Mouse (Mus musculus): ENCODE data around the gene Fth1.
"Not testable (repeated sequence)": the region's sequence is repeated elsewhere in the genome, so short reads cannot be mapped to it uniquely, and the experiment has no call there.

Gene Fth1

GRCm38 (mm10) chr19:9980258-9980657 lies at the start of gene Fth1:
Gene Fth1, plus strand, starts transcription at chr19:9980598.
- no peak for DNase-seq (ENCODE audit: low spot score in 2 of 2)

GRCm38 (mm10) chr19:9931167-9931607 lies 49.2 kb upstream of the Fth1 start:
- DNase-seq (ENCODE audit: low spot score in 2 of 2) = not testable (repeated sequence)

DNA sequence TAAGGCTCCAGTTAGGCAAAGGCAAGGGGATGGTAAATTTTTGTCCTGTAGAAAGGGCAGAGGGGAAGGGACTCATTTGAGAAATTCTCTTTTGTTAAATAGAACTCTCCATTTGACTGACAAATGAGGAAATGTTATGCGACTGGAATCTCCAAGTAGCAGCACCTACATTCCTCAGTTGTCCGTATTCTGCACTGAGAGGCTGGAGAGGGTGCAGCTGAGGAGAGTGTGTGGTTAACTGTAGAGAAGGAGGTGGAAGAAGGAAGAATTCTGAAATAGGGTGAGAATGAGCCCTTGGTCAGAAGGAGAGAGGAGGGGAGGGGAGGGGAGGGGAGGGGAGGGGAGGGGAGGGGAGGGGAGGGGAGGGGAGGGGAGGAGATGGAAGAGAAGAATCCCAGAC lies 46.5 kb upstream of the Fth1 start:
- DNase-seq (ENCODE audit: low spot score in 2 of 2) = no peak

DNA sequence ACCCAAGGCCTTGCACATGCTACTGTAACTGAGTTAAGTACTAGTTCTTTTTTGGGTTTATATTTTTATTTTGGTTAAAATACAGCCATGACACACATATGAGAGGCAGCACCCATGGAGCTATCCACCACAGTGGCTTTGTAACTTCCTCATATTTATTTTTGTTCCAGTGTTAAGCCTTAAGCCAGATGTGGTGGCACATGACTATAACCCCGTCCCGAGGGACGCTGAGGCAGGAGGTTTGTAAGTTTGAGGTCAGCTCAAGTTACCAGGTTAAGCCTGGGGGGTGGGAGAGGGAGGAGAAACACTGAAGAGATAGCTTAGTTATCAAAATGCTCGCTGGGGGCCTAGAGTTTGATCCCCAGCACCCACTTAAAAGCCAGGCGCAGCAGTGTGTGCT lies 43.8 kb upstream of the Fth1 start:
- DNase-seq (ENCODE audit: low spot score in 2 of 2) = no peak

DNA sequence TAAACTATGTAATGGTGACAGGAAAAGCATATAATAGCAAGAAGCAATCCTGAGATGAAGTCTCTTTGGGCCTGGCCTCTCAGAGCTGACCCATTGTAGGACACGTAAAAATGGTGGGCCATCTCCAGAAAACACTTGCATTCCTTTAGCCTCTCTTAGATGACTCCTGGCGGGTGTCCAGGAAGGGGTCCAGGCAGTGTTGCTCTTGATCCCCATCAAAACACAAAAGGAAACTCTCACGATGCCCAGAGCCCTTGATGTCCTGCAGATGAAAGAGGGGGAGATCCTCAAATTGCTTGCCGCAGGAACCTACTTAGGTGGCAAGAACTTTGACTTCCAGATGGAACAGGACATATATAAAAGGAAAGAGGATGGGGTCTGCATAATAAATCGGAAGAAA lies 43.0 kb upstream of the Fth1 start:
- DNase-seq (ENCODE audit: low spot score in 2 of 2) = no peak

GRCm38 (mm10) chr19:9938156-9938823 lies 42.1 kb upstream of the Fth1 start:
- no peak for DNase-seq (ENCODE audit: low spot score in 2 of 2)

DNA sequence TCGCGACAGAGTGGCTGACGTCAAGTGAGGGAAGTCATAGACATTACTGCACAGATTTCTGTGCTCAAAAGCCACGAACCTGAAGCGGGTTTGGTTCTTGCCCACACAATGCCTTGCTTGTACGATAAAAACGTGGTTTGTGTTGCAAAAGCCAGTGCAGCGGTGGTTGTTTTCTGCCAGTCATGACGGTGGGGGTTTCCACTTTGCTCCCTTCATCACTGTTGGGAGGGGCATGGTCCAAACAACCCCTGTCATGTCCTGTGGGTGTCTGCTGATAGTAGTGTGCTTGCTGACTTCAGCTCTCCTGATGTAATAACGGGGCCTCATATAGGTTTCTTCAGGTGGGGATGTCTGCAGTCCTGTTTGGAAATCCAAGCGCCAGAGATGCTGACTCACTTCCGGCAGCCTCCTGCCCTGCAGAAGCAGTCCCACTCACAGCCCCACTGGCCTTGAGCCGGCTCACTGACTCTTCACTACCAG lies 41.5 kb upstream of the Fth1 start:
- DNase-seq (ENCODE audit: low spot score in 2 of 2) = no peak

GRCm38 (mm10) chr19:9939841-9940240 lies 40.6 kb upstream of the Fth1 start:
- no peak for DNase-seq (ENCODE audit: low spot score in 2 of 2)

DNA sequence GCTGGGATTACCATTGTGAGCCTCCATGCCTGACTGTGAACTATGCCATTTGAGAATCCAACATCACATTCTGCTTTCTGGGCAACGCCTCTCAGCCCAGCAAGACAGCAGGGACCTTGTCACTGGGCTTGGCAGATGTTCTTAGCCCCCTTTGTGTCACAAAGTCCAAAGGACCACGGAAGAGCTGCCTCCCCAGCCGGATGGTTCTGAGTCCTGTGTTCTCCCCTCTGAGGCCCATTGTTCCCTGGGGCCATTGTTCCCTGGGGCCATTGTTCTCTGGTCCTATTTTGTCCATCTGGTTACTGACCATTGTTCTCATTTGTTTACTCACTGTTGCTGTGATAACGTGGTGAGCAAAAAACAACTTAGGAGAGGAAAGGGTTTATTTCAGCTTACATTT lies 39.5 kb upstream of the Fth1 start:
- no peak for DNase-seq (ENCODE audit: low spot score in 2 of 2)

DNA sequence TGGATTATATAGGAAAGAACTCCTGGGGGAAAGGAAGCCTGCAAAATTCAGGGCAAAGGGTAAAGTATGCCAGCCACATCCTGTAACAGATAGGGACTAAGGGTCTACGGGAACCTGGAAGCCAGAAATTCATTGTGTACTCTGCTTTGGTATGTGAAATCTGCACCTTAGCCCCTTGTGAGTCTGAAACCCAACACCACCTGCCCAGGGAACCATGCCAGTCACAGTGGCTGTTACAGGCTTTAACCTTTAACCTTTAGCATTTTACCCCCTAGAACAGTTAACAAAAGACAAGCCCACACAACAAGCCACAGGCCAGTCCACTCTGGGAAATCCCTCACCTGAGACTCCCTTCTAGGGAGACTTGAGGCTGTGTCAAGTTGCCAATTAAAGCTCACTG lies 38.6 kb upstream of the Fth1 start:
- DNase-seq (ENCODE audit: low spot score in 2 of 2) = no peak

DNA sequence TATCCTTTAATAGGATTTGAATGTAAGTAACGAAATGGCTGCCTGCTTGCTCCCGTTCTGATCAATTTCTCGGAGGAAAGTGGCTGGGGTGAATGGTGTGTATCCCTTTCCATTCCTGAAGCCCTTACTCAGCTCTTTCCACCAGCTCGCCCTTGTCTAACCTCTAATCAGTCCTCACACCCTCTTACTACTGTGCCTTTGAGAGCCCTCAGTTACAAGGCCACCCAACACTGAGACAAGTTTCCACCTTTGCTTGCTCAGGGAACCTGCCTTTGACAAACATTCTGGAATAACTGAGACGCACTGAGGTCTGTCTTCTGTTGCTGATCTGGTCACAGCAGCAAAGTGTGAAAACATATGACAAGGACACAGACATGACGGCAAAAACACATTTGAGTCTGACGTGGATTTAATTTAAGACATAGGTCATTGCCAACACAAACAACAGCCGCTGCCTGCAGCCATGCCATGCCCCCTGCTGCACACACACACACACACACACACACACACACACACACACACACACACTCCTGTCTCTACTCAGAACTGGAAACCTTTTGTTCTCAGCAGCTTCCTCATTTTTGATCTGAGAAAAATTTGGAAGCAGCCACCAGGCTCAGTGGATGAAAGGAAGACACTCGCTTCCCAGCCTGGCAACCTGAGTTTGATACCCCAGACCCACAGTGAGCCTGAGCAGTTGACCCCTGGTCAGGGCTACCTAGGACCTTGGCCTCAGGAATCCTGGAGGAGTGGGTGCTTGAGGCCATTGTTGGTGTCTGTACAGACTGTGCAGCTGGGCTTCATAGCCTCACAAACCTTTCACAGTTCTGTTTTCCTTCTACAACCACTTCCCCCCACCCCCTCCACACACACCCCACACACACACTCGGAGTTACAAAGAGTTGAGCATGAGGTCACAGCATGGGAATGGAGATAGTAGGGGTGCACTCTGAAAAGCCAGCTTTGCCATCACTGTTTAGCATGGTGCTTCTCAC lies 37.6 kb upstream of the Fth1 start:
- no peak for DNase-seq (ENCODE audit: low spot score in 2 of 2)

DNA sequence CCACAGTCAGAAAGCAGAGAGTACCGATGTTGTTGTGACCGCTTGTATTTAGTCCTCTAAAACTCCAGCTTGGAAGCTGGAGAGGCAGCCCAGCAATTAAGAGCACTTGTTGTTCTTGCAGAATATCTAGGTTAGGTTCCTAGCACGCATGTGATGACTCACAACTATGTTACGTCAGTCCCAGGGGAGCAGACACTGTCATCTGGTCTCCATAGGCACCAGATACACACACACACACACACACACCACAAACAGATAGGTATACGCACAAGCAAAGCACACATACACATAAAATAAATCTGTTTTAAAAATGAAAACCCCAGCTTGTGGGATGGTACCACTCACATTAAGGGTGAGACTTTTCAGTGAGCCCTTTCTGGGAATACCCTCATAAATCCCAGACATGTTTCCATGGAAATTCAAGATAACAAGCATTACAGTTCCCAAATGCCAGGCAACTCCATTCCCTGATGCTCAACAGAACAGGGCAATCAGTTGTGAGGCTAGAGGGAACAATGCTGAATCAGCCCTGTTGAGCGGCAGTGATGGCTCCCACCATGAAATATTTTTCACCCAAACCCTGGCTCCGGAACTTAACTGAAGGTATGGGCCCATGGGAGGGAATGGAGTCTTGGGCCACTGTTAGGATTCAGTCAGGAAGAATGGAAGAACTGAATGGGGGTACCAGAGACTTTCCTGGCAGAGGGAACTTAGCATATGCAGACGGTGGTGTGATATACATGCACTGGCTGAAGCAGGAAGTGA lies 34.4 kb upstream of the Fth1 start:
- no peak for DNase-seq (ENCODE audit: low spot score in 2 of 2)

GRCm38 (mm10) chr19:9946986-9947385 lies 33.4 kb upstream of the Fth1 start:
- peak in 1 of 2 experiments; percentile 40 for DNase-seq (ENCODE audit: low spot score in 2 of 2)

DNA sequence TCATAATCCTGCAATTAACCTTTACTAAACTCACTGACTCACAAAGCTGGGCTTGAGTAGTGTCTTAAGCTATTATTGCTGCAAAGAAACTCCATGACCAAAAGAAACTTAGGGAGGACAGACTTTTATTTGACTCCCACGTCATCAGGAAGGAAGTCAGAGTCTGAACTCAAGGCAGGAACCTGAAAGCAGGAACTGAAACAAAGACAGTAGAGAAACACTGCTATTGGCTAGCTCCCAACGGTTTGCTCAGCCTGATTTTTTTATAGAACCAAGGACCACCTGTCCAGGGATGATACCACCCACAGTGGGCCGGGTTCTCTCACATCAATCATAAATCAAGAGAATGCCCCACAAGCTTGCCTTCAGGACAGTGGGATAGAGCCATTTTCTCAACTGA lies 28.0 kb upstream of the Fth1 start:
- DNase-seq (ENCODE audit: low spot score in 2 of 2) = no peak

- no peak for DNase-seq (ENCODE audit: low spot score in 2 of 2)
Measured at GRCm38 (mm10) chr19:9952912-9953311, 27.5 kb upstream of the Fth1 start.

- peak; percentile 69 to 87 for DNase-seq (ENCODE audit: low spot score in 2 of 2)
Measured at GRCm38 (mm10) chr19:9954055-9954810, 26.2 kb upstream of the Fth1 start.

DNA sequence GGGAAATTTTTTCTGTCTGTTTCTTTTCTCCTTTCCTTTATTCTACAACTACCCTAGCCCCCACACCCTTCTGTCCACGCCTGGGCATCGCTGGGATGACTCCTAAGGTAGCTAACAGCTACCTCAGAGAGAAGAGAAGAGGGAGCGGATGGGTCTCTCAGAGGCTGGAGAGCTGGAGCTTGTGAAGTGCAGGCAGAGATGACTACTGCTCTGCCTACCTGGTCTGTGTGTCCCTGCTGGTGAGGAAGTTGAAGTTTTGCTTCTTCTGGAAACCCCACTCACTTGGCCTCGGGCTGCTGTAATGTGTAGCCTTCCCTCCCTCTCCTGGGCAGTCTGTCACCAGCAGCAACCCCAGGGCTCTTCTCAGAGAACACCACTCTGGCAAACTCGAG lies 25.6 kb upstream of the Fth1 start:
- DNase-seq (ENCODE audit: low spot score in 2 of 2) = no peak

- no peak for DNase-seq (ENCODE audit: low spot score in 2 of 2)
Measured at GRCm38 (mm10) chr19:9955438-9955837, 25.0 kb upstream of the Fth1 start.

DNA sequence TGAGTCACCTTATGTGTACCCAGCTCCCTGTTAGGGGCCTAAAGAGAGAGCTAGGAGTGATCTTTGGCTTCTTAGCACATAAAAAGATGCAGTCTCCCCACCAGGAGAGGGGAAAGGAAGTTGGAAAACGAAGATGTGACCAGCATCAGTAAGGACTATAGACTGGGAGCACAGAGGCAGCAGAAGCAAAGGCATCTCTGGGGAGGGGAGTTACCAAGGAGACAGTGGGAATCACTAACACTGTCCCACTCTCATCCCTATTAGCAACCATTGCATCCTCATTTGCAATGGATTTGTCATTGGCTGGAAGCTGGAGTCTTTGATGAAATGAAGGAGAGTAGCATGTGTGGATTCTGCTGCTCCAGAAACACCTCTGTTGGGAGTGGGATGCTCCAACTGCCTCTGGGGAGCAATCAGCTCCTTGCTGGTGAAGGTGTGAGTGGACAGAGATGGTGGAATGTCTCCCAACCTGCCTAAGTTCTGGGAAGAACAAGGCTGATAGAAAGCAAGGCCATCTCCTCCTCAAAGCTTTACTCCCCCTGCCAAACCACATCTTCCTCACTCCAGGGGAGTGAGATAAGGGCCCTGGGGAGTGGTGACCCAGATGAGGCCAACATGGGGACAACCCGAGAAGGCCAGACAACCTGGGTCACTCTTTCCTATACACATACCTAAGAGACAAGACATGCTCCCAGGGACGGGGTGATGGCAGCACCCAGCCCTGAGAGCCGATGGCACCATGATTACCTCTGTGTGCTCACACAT lies 23.6 kb upstream of the Fth1 start:
- DNase-seq (ENCODE audit: low spot score in 2 of 2) = no peak

- DNase-seq (ENCODE audit: low spot score in 2 of 2) = no peak
Measured at GRCm38 (mm10) chr19:9957965-9958364, 22.4 kb upstream of the Fth1 start.

DNA sequence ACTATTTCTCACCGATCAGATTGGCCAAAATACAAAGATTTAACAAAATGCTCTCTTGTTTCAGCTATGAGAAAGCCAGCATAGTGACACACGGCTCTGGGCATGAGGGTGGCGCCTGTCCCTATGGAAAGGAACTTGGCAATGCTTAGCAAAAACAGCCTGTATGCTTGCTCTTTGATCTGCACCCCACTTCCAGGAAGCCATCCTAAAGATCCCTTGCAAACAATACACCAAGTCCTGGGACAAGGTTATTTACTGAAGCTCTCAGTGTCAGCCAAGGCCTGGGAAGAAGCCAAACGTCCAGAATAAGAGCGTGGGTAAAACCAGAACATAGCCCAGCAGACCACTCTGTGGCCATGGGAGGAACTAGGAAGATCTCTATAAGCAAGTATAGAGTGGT lies 19.6 kb upstream of the Fth1 start:
- no peak for DNase-seq (ENCODE audit: low spot score in 2 of 2)
